Mouse (Mus musculus) thymus, adult 2 months (tissue): ENCODE results near the gene Fjx1.

ENCODE experiments used
- CTCF ChIP-seq: fragments of 200-500 bp; IDR thresholded peaks from 2 replicates; pipeline ENCODE4 v1.5.1; 2012; ENCODE audit warnings: mild to moderate bottlenecking, control low read depth, low read length, moderate library complexity, borderline replicate concordance; ENCODE audit not compliant: control insufficient read depth, poor library complexity, insufficient read depth; ENCODE audit errors: extremely low read depth
- POLR2A ChIP-seq: fragments of 200-500 bp; IDR thresholded peaks from 2 replicates; pipeline ENCODE4 v1.6.1; 2012; ENCODE audit warnings: mild to moderate bottlenecking, low read length, control low read depth, moderate library complexity; ENCODE audit not compliant: control insufficient read depth, poor library complexity, insufficient read depth; ENCODE audit errors: extremely low read depth

DNA sequence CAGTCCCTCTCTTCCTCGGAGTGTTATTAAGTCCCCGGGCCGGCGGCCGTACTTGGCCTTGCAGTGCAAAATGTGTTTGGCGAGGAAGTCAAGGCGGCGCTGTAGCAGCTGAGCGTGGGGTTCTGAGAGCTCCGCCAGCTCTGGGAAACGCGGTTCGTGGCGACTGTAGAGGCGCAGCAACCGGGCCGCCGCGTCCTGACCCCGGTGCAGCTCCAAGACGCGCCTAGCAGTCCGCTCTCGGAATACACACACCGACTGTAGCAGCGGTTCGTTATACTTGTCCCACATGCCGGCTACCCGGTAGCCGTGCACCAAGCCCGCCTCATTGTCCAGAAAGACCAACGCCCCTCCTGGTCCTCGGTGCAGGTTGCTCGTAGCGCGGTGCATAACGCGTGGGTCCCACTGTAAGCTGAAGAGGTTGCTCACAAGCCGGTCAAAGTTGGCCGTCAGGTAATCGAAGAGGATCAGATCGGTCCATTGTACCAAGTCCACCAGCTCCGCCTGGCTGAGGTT is 2.0 kb downstream of the Fjx1 start:
- TF ChIP-seq POLR2A (no peak), CTCF (no peak)
